Mouse (Mus musculus): ENCODE data around the gene Cenpj. TPM values are rescaled to one million over a fixed set of nuclear protein-coding genes. Genes with fewer than 3 reads are reported as not detected.

Gene Cenpj
- polyA plus RNA-seq, 1 experiment, result 3.4 TPM

- no peak for DNase-seq (ENCODE audit: extremely low spot score in 1 of 2, low spot score in 1 of 2)
These were observed 24.3 kb downstream of the Cenpj start for GRCm38 (mm10) chr14:56550960-56551359.

- DNase-seq (ENCODE audit: extremely low spot score in 1 of 2, low spot score in 1 of 2), result no peak
These were observed 29.7 kb downstream of the Cenpj start for GRCm38 (mm10) chr14:56545491-56545890.

GRCm38 (mm10) chr14:56544946-56545345, 30.3 kb downstream of the Cenpj start:
- DNase-seq (ENCODE audit: extremely low spot score in 1 of 2, low spot score in 1 of 2), result no peak

GRCm38 (mm10) chr14:56530788-56531187, 44.4 kb downstream of the Cenpj start:
- DNase-seq (ENCODE audit: extremely low spot score in 1 of 2, low spot score in 1 of 2), result no peak

- no peak for DNase-seq (ENCODE audit: extremely low spot score in 1 of 2, low spot score in 1 of 2)
These were observed 60.5 kb downstream of the Cenpj start for GRCm38 (mm10) chr14:56514775-56515174.

- DNase-seq (ENCODE audit: extremely low spot score in 1 of 2, low spot score in 1 of 2), result peak in 1 of 2 experiments; percentile 0
These were observed 63.1 kb downstream of the Cenpj start for GRCm38 (mm10) chr14:56512084-56512483.

GRCm38 (mm10) chr14:56506743-56507142, 68.5 kb downstream of the Cenpj start:
- no peak for DNase-seq (ENCODE audit: extremely low spot score in 1 of 2, low spot score in 1 of 2)

GRCm38 (mm10) chr14:56502407-56502806, 72.8 kb downstream of the Cenpj start:
- DNase-seq (ENCODE audit: extremely low spot score in 1 of 2, low spot score in 1 of 2), result no peak

GRCm38 (mm10) chr14:56489806-56490205, 85.4 kb downstream of the Cenpj start:
- no peak for DNase-seq (ENCODE audit: extremely low spot score in 1 of 2, low spot score in 1 of 2)

Other genes with a start within 250 kb of the Cenpj start
- gene Atp12a, start 210.4 kb downstream of the Cenpj start, polyA plus RNA-seq (2012; rRNA removed), result 0.02 and 0.04 TPM in 2 replicates
- gene Rnf17, start 172.8 kb downstream of the Cenpj start, polyA plus RNA-seq (2012; rRNA removed), result 0.44 and 0.78 TPM in 2 replicates
- gene Parp4, start 194 bp upstream of the Cenpj start, polyA plus RNA-seq (2012; rRNA removed), result 7.0 and 7.4 TPM in 2 replicates
- gene Mphosph8, start 92.8 kb upstream of the Cenpj start, polyA plus RNA-seq (2012; rRNA removed), result 36.7 and 37.5 TPM in 2 replicates
- 34.2 and 39.0 TPM in 2 replicates for gene Pspc1, start 202.9 kb upstream of the Cenpj start, polyA plus RNA-seq (2012; rRNA removed)
- 26.9 and 30.9 TPM in 2 replicates for gene Zmym5, start 236.3 kb upstream of the Cenpj start, polyA plus RNA-seq (2012; rRNA removed)

All from frontal cortex, adult 2 months (tissue).